Mouse (Mus musculus): Measurements from ENCODE around the gene S100a1.

S100a1 gene

GRCm38 (mm10) chr3:90513796-90514590, at the start of gene S100a1, which contains the start of gene S100a13:
S100a1 (minus strand) TSS chr3:90514392.
S100a13 (plus strand) TSS chr3:90514435.
- DNase-seq, result peak; percentile 41

GRCm38 (mm10) chr3:90560008-90560628, 45.9 kb upstream of the S100a1 start, which contains the start of gene S100a3:
S100a3 (plus strand) TSS chr3:90560578.
- no peak for DNase-seq

- DNase-seq, result no peak
These were observed 41.8 kb upstream of the S100a1 start for GRCm38 (mm10) chr3:90555954-90556353.

GRCm38 (mm10) chr3:90552231-90552630, 38.0 kb upstream of the S100a1 start:
- DNase-seq, result no peak

- DNase-seq, result no peak
These were observed 36.2 kb upstream of the S100a1 start for GRCm38 (mm10) chr3:90550421-90550790.

GRCm38 (mm10) chr3:90549676-90550420, 35.7 kb upstream of the S100a1 start:
- no peak for DNase-seq

GRCm38 (mm10) chr3:90540904-90541303, 26.7 kb upstream of the S100a1 start:
- DNase-seq, result no peak

GRCm38 (mm10) chr3:90537905-90538296, 23.7 kb upstream of the S100a1 start:
- no peak for DNase-seq

- no peak for DNase-seq
These were observed 23.1 kb upstream of the S100a1 start, which contains the start of gene S100a16 for GRCm38 (mm10) chr3:90537141-90537904. S100a16 (plus strand) TSS chr3:90537254.

GRCm38 (mm10) chr3:90535446-90535845, 21.3 kb upstream of the S100a1 start:
- no peak for DNase-seq

- no peak for DNase-seq
These were observed 17.5 kb upstream of the S100a1 start for GRCm38 (mm10) chr3:90531713-90532112.

- no peak for DNase-seq
These were observed 13.2 kb upstream of the S100a1 start for GRCm38 (mm10) chr3:90527291-90527873.

- DNase-seq, result no peak
These were observed 12.4 kb upstream of the S100a1 start, which contains the start of gene S100a14 for GRCm38 (mm10) chr3:90526580-90526979. S100a14 (plus strand) TSS chr3:90526856.

- no peak for DNase-seq
These were observed 11.9 kb upstream of the S100a1 start for GRCm38 (mm10) chr3:90526076-90526475.

- no peak for DNase-seq
These were observed 11.2 kb upstream of the S100a1 start for GRCm38 (mm10) chr3:90525421-90525820.

GRCm38 (mm10) chr3:90517711-90518110, 3.5 kb upstream of the S100a1 start:
- DNase-seq, result no peak

GRCm38 (mm10) chr3:90515789-90516188, 1.6 kb upstream of the S100a1 start:
- DNase-seq, result no peak

GRCm38 (mm10) chr3:90515242-90515641, 1.1 kb upstream of the S100a1 start:
- DNase-seq, result no peak

GRCm38 (mm10) chr3:90514691-90515090, 499 bp upstream of the S100a1 start:
- peak; percentile 75 for DNase-seq

- no peak for DNase-seq
These were observed 1.1 kb downstream of the S100a1 start for GRCm38 (mm10) chr3:90512948-90513642.

GRCm38 (mm10) chr3:90512276-90512675, 1.9 kb downstream of the S100a1 start:
- no peak for DNase-seq

GRCm38 (mm10) chr3:90509747-90510123, 4.5 kb downstream of the S100a1 start:
- no peak for DNase-seq

All from thymus, postnatal 4 days (tissue).